Mouse (Mus musculus): ENCODE measurements at regions not wholly inside any gene's neighbourhood (a gene's known extent, or its start where the extent isn't known, plus 50 kb on each side); places are given as distances from the start of the nearest gene placed in this dataset.
A peak's percentile ranks its signal among the peaks of the same experiment; 100 is the strongest.
"Not testable (repeated sequence)": the region's sequence is repeated elsewhere in the genome, so short reads cannot be mapped to it uniquely, and the experiment has no call there.

DNA sequence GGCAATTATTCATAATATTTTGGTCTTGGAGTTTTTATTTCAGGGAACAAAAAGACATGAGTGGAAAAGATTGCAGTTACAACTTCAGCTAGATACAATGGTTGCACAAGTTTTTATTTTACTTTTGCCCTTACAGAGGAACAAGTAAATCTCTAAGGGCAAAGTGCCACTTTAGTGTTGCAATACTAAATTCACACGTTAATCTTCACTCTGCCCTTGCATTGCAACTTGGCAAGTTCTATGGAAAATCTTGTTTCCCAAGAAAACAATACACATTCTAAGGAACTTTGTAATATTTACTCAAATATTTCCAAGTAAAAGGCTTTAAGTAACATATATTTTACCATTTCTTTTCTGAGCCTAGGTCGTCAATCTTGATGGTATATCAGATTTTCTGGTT lies 85.9 kb downstream of the Chil6 start:
- DNase-seq = peak in 1 of 2 experiments; percentile 15

DNA sequence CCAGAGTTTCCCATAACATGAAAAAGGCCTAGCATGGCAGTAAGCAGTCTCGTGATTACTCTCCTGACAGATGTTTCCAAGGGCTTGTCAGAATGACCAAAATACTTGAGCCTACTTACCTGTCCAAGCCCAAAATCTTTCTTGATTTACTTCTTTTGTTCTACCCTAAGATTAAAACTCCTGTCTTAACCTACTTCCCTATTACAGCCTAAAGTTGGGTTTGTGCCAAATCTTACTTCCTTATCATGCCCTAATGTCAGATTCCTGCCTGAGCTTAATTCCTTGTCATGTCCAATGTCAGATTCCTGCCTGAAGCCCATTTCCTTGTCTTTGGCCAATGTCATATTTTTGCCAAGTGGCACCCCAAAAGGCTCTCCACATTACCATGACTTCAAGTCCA lies 89.0 kb downstream of the Chil6 start:
- no peak for DNase-seq

DNA sequence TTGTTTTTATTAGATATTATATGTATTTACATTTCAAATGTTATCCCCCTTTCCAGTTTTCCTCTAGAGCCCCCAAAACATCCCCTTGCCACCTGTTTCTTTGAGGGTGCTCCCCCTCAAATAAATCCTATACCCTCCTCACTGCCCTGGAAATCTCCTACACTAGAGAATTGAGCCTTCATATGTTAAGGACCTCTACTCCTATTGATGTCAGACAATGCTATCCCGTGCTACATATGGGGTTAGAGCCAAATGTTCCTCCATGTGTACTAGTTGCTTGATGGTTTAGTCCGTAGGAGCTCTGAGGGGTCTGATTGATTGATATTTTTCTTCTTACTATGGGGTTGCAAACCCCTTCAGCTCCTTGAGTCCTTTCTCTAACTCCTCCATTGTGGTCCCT lies 73.6 kb upstream of the Chil4 start:
- no peak for DNase-seq

DNA sequence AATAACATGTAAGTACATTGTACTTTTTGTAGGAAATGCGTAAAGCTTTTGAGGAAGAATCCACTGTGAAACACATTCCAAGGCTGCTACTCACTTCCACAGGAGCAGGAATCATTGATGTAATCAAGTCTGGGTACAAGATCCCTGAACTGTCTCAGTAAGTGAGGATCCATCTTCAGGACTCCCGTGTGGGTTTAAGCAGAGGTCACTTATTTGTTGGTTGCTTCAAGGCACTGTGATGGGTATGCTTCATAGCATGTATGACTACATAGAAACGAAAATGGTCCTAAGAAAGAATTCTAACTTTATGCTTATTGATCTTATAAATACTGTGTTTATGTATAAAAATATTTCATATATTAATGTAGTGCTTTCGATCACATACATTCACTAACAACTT lies 72.6 kb upstream of the Chil4 start:
- DNase-seq = no peak

DNA sequence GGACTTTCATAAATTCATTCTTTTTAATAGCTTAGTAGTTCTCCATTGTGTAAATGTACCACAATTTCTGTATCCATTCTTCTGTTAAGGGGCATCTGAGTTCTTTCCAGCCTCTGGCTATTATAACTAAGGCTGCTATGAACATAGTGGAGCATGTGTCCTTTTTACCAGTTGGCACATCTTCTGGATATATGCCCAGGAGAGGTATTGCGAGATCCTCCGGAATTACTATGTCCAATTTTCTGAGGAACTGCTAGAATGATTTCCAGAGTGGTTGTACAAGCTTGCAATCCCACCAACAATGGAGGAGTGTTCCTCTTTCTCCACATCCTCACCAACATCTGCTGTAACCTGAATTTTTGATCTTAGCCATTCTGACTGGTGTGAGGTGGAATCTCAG lies 59.3 kb upstream of the Chil4 start:
- DNase-seq = not testable (repeated sequence)

DNA sequence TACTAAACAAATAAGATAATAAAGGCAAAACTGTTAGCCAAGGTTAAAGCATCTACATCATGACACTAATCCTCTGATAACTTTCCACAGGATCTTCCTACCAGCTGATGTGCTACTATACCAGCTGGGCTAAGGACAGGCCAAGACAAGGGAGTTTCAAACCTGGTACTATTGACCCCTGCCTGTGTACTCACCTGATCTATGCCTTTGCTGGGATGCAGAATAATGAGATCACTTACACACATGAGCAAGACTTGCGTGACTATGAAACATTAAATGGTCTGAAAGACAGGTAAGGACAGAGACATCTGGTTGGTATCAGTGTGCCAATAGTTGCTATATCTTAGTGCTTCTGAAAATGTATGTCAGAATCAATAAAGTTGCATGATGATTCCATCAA lies 56.4 kb upstream of the Chil4 start:
- DNase-seq = not testable (repeated sequence)

Data from kidney, adult 8-10 months (tissue).